Mouse (Mus musculus) adipocyte (in vitro differentiated cells): ENCODE measurements at regions not wholly inside any gene's neighbourhood (a gene's known extent, or its start where the extent isn't known, plus 50 kb on each side); places are given as distances from the start of the nearest gene placed in this dataset.
"Not testable (repeated sequence)": the region's sequence is repeated elsewhere in the genome, so short reads cannot be mapped to it uniquely, and the experiment has no call there.

ENCODE experiments used
- DNase-seq: peaks from one replicate; pipeline ENCODE4 v3.0.0-alpha.2; 2016; ENCODE audit warnings: low spot score

- peak; percentile 57 for DNase-seq
Observed at GRCm38 (mm10) chr10:49985038-49985437, 196.5 kb upstream of the Grik2 start.

GRCm38 (mm10) chr10:49952434-49952833, 163.9 kb upstream of the Grik2 start:
- DNase-seq = no peak

DNA sequence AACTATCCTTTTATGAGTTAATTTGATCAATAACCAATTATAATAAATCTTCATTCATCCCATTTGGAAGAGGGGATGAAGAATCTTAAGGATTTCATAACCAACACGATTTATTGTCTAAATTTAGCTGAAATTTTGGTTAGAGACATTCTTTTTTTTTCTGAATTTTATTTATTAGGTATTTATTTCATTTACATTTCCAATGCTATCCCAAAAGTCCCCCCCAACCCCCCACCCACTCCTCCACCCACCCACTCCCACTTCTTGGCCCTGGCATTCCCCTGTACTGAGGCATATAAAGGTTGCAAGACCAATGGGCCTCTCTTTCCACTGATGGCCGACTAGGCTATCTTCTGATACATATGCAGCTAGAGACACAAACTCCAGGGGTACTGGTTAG, 148.7 kb upstream of the Grik2 start:
- DNase-seq = not testable (repeated sequence)

- not testable (repeated sequence) for DNase-seq
Observed at GRCm38 (mm10) chr10:49909206-49909605, 120.6 kb upstream of the Grik2 start.

DNA sequence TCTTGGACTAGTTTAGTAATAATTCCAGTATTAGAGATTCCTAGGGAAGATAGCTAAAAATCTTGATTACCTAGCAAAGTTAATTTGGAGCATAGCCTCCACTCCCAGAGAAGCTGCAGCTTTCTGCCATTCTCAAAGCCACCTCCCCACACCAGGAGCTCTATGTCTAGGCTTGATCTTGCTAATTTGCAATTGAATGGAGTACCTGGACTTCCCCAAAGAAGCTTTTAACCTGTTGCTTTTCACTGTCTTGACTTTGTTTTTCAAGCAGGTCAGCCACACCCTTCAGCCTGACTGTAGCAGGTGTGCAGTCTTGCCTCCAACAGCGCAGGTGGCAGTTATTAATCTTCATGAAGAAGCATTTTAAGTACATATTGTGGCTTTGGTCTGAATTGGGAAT, 119.6 kb upstream of the Grik2 start:
- not testable (repeated sequence) for DNase-seq

DNA sequence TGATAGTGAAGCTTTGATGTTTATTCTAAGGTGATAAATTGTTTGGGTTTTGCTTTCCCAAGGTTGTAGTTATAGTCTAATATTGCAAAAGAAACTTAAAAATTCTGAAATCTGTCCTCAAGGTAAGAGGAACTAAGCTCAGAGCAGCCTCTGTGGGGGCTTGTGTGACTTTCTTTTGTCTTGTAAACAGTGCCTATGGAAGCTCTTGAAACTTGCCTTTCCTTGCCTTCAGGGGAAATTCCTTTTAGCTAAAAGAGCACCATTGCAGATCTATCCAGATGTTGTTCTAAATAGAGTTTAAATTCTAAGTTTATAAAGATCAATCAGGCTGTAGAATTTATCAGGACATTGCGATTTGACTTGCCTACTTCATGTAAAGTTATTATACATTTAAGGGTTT, 116.1 kb upstream of the Grik2 start:
- not testable (repeated sequence) for DNase-seq

DNA sequence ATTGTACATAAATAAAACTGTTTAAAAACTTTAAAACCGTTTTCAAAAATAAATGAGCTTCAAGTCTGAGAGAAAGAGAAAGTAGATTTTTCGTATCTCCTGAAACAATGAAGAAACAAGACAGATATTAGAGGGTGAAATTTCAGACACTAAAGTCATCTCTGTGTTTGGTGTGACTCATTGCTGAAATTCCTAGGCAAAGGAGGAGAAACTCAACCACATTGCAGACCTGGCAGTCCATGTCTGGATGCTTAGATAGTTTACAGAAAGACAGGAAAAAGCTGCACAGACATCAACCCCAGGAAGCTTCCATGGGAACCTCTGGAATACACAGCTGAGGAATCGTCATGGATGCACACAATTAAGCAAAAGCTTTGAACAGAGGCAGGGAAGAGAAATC, 106.9 kb upstream of the Grik2 start:
- no peak for DNase-seq

GRCm38 (mm10) chr10:49884106-49884505, 95.5 kb upstream of the Grik2 start:
- no peak for DNase-seq

DNA sequence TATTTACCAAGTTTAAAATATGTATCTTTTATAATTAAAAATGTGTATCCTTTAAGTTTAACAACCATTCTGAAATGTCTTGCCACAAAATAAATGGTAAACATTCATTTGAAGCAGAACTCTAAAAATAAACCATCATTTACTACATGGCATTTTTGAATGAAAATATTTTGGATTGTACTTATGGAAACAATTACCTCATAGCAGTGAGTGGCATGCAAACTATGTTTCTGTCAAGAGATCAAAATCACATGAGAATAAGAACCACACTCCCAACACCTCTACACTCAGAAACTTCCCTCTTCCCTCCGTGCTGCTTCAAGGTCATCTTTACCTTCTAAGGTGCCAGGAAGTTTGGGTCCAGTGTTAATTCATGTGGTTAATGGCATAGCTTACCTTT, 94.9 kb upstream of the Grik2 start:
- DNase-seq = no peak

DNA sequence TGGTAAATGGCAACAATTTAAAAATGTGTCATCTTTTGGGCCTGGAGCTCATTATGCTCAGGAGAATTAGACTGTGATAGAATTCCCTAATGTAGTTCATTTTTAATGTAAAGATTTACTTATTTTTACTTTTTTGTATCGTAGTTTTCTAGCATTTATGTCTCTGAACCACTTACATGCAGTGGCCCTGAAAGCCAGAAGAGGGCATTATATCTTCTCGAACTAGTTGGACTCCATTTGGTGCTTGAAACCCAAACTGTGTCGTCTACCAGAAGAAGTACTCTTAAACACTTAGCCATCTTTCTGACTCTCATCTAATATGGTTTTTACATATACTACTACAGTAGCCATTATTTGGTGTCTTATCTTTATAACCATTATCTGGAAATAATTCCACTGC, 75.2 kb upstream of the Grik2 start:
- no peak for DNase-seq

DNA sequence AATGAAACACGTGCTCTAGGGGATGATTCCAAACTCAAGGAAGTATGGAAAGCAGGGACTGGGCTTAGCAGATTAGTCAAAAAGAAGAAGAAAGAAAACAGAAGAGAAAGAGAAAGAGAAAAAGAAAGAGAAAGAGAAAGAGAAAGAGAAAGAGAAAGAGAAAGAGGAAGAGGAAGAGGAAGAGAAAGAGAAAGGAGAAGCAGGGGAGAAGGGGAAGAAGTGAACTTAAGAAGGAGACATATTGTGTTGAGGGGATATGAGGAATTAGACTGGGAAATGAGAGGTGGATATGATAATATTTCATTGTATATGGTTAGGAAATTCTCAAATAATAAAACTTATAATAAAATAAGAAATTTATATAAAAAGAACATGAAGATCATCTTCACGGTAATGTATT, 59.1 kb upstream of the Grik2 start:
- DNase-seq = no peak

DNA sequence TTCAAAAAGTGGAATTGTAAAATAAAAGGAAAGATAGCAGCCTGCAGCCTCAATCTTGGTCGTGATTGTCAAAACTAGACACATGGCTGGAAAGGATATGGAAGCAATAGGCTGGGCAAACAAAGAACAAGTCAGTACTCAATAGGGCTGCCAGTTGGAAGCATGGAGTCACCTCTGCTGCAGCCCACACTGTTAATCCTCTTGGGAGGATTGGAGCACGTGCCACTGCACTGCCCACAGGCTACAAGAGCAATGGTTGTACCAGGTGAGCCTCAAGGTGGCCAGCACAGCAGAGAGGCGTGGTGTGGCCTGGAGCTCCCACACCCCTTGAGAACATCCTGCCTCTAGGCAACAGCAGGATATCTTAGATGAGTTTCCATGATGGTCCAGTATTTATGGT, 55.7 kb upstream of the Grik2 start:
- no peak for DNase-seq
